In the genomic region with DNA sequence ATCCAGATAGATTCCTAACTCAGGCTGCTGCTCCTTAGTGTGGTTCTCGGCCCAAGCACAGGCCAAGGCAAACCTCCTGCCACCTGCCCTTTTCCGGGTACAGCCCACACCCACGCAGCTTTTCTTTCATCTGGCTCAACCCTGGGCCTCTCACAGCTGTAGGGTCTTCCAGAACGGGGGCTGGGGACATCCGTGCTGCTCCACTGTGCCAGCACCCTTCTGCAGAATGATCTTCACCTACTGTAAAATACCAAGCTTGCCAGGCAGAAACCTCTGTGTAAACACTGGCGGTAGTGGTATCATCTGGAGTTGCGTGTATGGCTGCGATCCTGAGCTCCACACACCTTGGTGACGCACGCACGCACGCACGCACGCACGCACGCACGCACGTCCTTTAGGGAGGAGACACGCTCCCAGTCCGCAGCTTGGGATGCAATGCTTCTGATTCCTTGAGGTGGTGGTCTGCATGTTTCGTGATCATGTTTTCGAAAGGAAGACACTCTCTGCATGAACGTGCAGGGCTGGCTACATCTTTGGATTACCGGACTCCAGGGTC, we compare ENCODE assay signal across 17 mouse cellular contexts. TPM values are rescaled to one million over a fixed set of nuclear protein-coding genes. Genes with fewer than 3 reads are reported as not detected.
DNase-seq lines count a peak whose midpoint lies in the region; ATAC-seq lines count a peak whose summit lies in the region.
"Had no signal": no experiment of that assay in that cellular context is flagged by ENCODE, and none has a peak within 500 bp of the region (broad histone marks: within the 10 kb centered on the region; RNA-seq: fewer than 3 reads in every experiment).

No protein-coding gene starts in this region.

- WGBS in hindbrain, embryonic 10.5 days: 91% methylated on average over 24 of the region's 24 CpGs
- WGBS in hindbrain, embryonic 12.5 days: 92% methylated on average over 24 of the region's 24 CpGs
- WGBS in embryonic facial prominence, embryonic 12.5 days: 87% methylated on average over 24 of the region's 24 CpGs

- DNase-seq in hindbrain, embryonic 10.5 days (ENCODE audit: low spot score): no peak
- peak; percentile 12 for DNase-seq in urinary bladder, adult 2 months (ENCODE audit: low spot score)
- DNase-seq in urinary bladder, postnatal 14 days (ENCODE audit: low spot score): no peak
- no peak for DNase-seq in lung, postnatal 14 days
- no peak for DNase-seq in cerebellum, postnatal 10 days
- DNase-seq: cerebellum, adult 8-10 months; kidney, adult 11 months; lung, postnatal 10 days had no signal

- H3K4me3 ChIP-seq in hindbrain, embryonic 10.5 days: no peak overlapping the region
- no peak overlapping the region for H3K4me3 ChIP-seq in hindbrain, embryonic 12.5 days
- no peak overlapping the region for H3K4me3 ChIP-seq in embryonic facial prominence, embryonic 12.5 days
- H3K4me3 ChIP-seq: hindbrain, embryonic 15.5 days; layer of hippocampus, adult 2 months; limb, embryonic 12.5 days; megakaryocyte, embryonic 14.5 days had no signal

- no peak overlapping the region for H3K9ac ChIP-seq in hindbrain, embryonic 12.5 days
- H3K9ac ChIP-seq in embryonic facial prominence, embryonic 12.5 days: no peak overlapping the region
- H3K9ac ChIP-seq: hindbrain, embryonic 15.5 days; limb, embryonic 12.5 days; liver, embryonic 14.5 days had no signal

- peaks cover 48% of the 10 kb centered on the region for H3K4me1 ChIP-seq in hindbrain, embryonic 10.5 days (replicated peaks)
- H3K4me1 ChIP-seq in hindbrain, embryonic 12.5 days: peaks cover 19% of the 10 kb centered on the region
- H3K4me1 ChIP-seq in embryonic facial prominence, embryonic 12.5 days: peaks cover 17% of the 10 kb centered on the region
- H3K4me1 ChIP-seq: hindbrain, embryonic 15.5 days had no signal

- H3K27ac ChIP-seq in hindbrain, embryonic 10.5 days: peak overlapping the region; percentile 69
- H3K27ac ChIP-seq in hindbrain, embryonic 12.5 days: no peak overlapping the region
- H3K27ac ChIP-seq in embryonic facial prominence, embryonic 12.5 days: 0 out of 2 replicates have a peak overlapping the region, but pooled peaks have one; percentile 20
- H3K27ac ChIP-seq: hindbrain, embryonic 15.5 days; kidney, postnatal 0 days; layer of hippocampus, adult 2 months; limb, embryonic 12.5 days; liver, embryonic 14.5 days had no signal

- H3K9me3 ChIP-seq in hindbrain, embryonic 10.5 days: no peaks in the 10 kb centered on the region
- H3K9me3 ChIP-seq in hindbrain, embryonic 12.5 days (replicated peaks): no peaks in the 10 kb centered on the region
- H3K9me3 ChIP-seq in embryonic facial prominence, embryonic 12.5 days: no peaks in the 10 kb centered on the region
- H3K9me3 ChIP-seq: hindbrain, embryonic 15.5 days; limb, embryonic 12.5 days had no signal

- H3K27me3 ChIP-seq in hindbrain, embryonic 10.5 days (ENCODE audit: insufficient read depth, poor library complexity, severe bottlenecking): no peaks in the 10 kb centered on the region; the same call in 1 of the 2 replicates
- no peaks in the 10 kb centered on the region for H3K27me3 ChIP-seq in hindbrain, embryonic 12.5 days
- no peaks in the 10 kb centered on the region for H3K27me3 ChIP-seq in embryonic facial prominence, embryonic 12.5 days
- H3K27me3 ChIP-seq: hindbrain, embryonic 15.5 days; limb, embryonic 12.5 days; megakaryocyte, embryonic 14.5 days had no signal

- no peak overlapping the region for H3K4me2 ChIP-seq in hindbrain, embryonic 12.5 days (replicated peaks)
- no peak overlapping the region for H3K4me2 ChIP-seq in embryonic facial prominence, embryonic 12.5 days (replicated peaks)
- H3K4me2 ChIP-seq: hindbrain, embryonic 15.5 days; limb, embryonic 12.5 days had no signal

- no peak for ATAC-seq in hindbrain, embryonic 12.5 days (ENCODE audit: low FRiP score)
- no peak for ATAC-seq in embryonic facial prominence, embryonic 12.5 days (ENCODE audit: insufficient number of reproducible peaks, insufficient read depth, low FRiP score, low TSS enrichment)
- ATAC-seq: forebrain, embryonic 14.5 days had no signal

- peaks cover 38% of the 10 kb centered on the region for H3K36me3 ChIP-seq in hindbrain, embryonic 10.5 days
- 0 out of 2 replicates have a peak, but pooled peaks cover 11% of the 10 kb centered on the region for H3K36me3 ChIP-seq in hindbrain, embryonic 12.5 days
- peaks cover 36% of the 10 kb centered on the region for H3K36me3 ChIP-seq in embryonic facial prominence, embryonic 12.5 days

RNA-seq across cellular contexts. Expression of gene Lgals9, which starts 31.0 kb away (rescaled TPM):
- 4.3 and 5.7 TPM in 2 replicates for polyA plus RNA-seq in hindbrain, embryonic 10.5 days (2016; fragmentation: Nextera tagmentation; extraction: Ambion mirVana)
- 8.7 and 10.6 TPM in 2 replicates for polyA plus RNA-seq in hindbrain, embryonic 12.5 days (2016; fragmentation: Nextera tagmentation; extraction: Ambion mirVana)
- polyA plus RNA-seq in urinary bladder, adult 2 months (2012; rRNA removed): 74.3 and 76.8 TPM in 2 replicates
- polyA plus RNA-seq in embryonic facial prominence, embryonic 12.5 days (2016; fragmentation: Nextera tagmentation; extraction: Ambion mirVana): 7.9 and 9.0 TPM in 2 replicates
